Mouse (Mus musculus) Muller cell, postnatal 12 days (primary cell): ENCODE results near the gene Sirt5.

Source experiments
- DNase-seq: peaks from one replicate; pipeline ENCODE4 v3.0.0-alpha.2; 2015; ENCODE audit errors: inconsistent ontology term

The Sirt5 gene

GRCm38 (mm10) chr13:43374205-43374604 is 8.9 kb downstream of the Sirt5 start:
- DNase-seq, result no peak

- no peak for DNase-seq
These were observed 9.7 kb downstream of the Sirt5 start for GRCm38 (mm10) chr13:43374918-43375432.

- DNase-seq, result no peak
These were observed 14.7 kb downstream of the Sirt5 start for GRCm38 (mm10) chr13:43379989-43380388.

GRCm38 (mm10) chr13:43385321-43385720 is 20.0 kb downstream of the Sirt5 start:
- DNase-seq, result no peak

- DNase-seq, result no peak
These were observed 32.5 kb downstream of the Sirt5 start for GRCm38 (mm10) chr13:43397700-43398296.

GRCm38 (mm10) chr13:43398297-43399080 is 33.2 kb downstream of the Sirt5 start, which contains the start of gene Nol7:
TSS of gene Nol7 (plus strand) at chr13:43398390.
- DNase-seq, result peak; percentile 96

GRCm38 (mm10) chr13:43399576-43399975 is 34.3 kb downstream of the Sirt5 start:
- DNase-seq, result no peak

- DNase-seq, result no peak
These were observed 47.0 kb downstream of the Sirt5 start for GRCm38 (mm10) chr13:43412311-43412710.

GRCm38 (mm10) chr13:43413611-43414010 is 48.3 kb downstream of the Sirt5 start:
- no peak for DNase-seq

GRCm38 (mm10) chr13:43415249-43415648 is 50.0 kb downstream of the Sirt5 start:
- no peak for DNase-seq

GRCm38 (mm10) chr13:43428436-43428835 is 63.1 kb downstream of the Sirt5 start:
- DNase-seq, result no peak

GRCm38 (mm10) chr13:43433395-43433794 is 68.1 kb downstream of the Sirt5 start:
- no peak for DNase-seq

- no peak for DNase-seq
These were observed 75.1 kb downstream of the Sirt5 start for GRCm38 (mm10) chr13:43440376-43440775.

- DNase-seq, result peak; percentile 7
These were observed 77.3 kb downstream of the Sirt5 start for GRCm38 (mm10) chr13:43442551-43442950.

GRCm38 (mm10) chr13:43443706-43444105 is 78.4 kb downstream of the Sirt5 start:
- DNase-seq, result no peak

GRCm38 (mm10) chr13:43444717-43445116 is 79.4 kb downstream of the Sirt5 start:
- no peak for DNase-seq
